25 mouse cellular contexts compared by ENCODE assay signal in genomic region chr2:72351329-72351728, GRCm38 (mm10).
DNase-seq lines count a peak whose midpoint lies in the region; ATAC-seq lines count a peak whose summit lies in the region.
"Had no signal": no experiment of that assay in that cellular context is flagged by ENCODE, and none has a peak within 500 bp of the region (broad histone marks: within the 10 kb centered on the region; RNA-seq: fewer than 3 reads in every experiment).

No protein-coding gene starts in this region.

- no peak overlapping the region for H3K27ac ChIP-seq in embryonic facial prominence, embryonic 14.5 days (replicated peaks; ENCODE audit: low read depth, low read length)
- H3K27ac ChIP-seq in embryonic facial prominence, embryonic 10.5 days (replicated peaks) = no peak overlapping the region
- H3K27ac ChIP-seq: forebrain, embryonic 13.5 days; heart, embryonic 10.5 days; kidney, postnatal 0 days; layer of hippocampus, adult 2 months; left cerebral cortex, adult 2 months; liver, embryonic 12.5 days; midbrain, embryonic 13.5 days; stomach, embryonic 15.5 days had no signal

- WGBS in embryonic facial prominence, embryonic 14.5 days = 41% methylated on average over 5 of the region's 5 CpGs
- 84% methylated on average over 5 of the region's 5 CpGs for WGBS in embryonic facial prominence, embryonic 10.5 days

- peak; percentile 51 for DNase-seq in embryonic facial prominence, embryonic 14.5 days (ENCODE audit: low spot score)
- no peak for DNase-seq in embryonic facial prominence, embryonic 10.5 days (ENCODE audit: low spot score)
- peak; percentile 67 for DNase-seq in 416B (ENCODE audit: low read depth)
- no peak for DNase-seq in kidney, postnatal 14 days
- DNase-seq in frontal cortex, postnatal 36 days (ENCODE audit: low spot score in 2 of 2) = no peak
- DNase-seq: adrenal gland, postnatal 14 days; cerebellum, adult 11-12 months; cerebellum, postnatal 25 days; gastrocnemius, postnatal 36 days; heart, postnatal 10 days; kidney, adult 18-20 months; right cerebral cortex, postnatal 14 days; thymus, adult 18-20 months; thymus, postnatal 4 days had no signal

- H3K9me3 ChIP-seq in embryonic facial prominence, embryonic 14.5 days (ENCODE audit: control insufficient read depth, low read length) = no peaks in the 10 kb centered on the region
- no peaks in the 10 kb centered on the region for H3K9me3 ChIP-seq in embryonic facial prominence, embryonic 10.5 days
- H3K9me3 ChIP-seq: forebrain, embryonic 13.5 days; heart, embryonic 10.5 days; liver, embryonic 12.5 days; midbrain, embryonic 13.5 days; stomach, embryonic 15.5 days had no signal

- no peak for ATAC-seq in embryonic facial prominence, embryonic 14.5 days (ENCODE audit: low read depth)
- ATAC-seq in common myeloid progenitor, adult 5-6 weeks (replicated peaks; ENCODE audit: low read depth, poor library complexity, severe bottlenecking) = peak; percentile 45
- ATAC-seq in megakaryocyte, adult 5-6 weeks (ENCODE audit: poor library complexity, severe bottlenecking) = peak; percentile 84
- ATAC-seq in activated CD4-positive, CD25-positive, alpha-beta regulatory T cell, adult 4 months = no peak
- ATAC-seq: forebrain, embryonic 13.5 days; liver, embryonic 12.5 days; midbrain, embryonic 13.5 days had no signal

- H3K27me3 ChIP-seq in embryonic facial prominence, embryonic 14.5 days (replicated peaks; ENCODE audit: control insufficient read depth, insufficient read depth, low read length) = no peaks in the 10 kb centered on the region
- H3K27me3 ChIP-seq in embryonic facial prominence, embryonic 10.5 days (replicated peaks; ENCODE audit: low read depth, poor library complexity, severe bottlenecking) = no peaks in the 10 kb centered on the region
- H3K27me3 ChIP-seq: forebrain, embryonic 13.5 days; liver, embryonic 12.5 days; midbrain, embryonic 13.5 days; stomach, embryonic 15.5 days had no signal

- H3K4me2 ChIP-seq in embryonic facial prominence, embryonic 14.5 days (ENCODE audit: low read depth, low read length) = no peak overlapping the region
- H3K4me2 ChIP-seq: forebrain, embryonic 13.5 days; liver, embryonic 12.5 days; midbrain, embryonic 13.5 days; stomach, embryonic 15.5 days had no signal

- no peak overlapping the region for H3K9ac ChIP-seq in embryonic facial prominence, embryonic 14.5 days (ENCODE audit: low read depth, low read length)
- H3K9ac ChIP-seq: forebrain, embryonic 13.5 days; liver, embryonic 12.5 days; midbrain, embryonic 13.5 days; stomach, embryonic 15.5 days had no signal

- H3K4me1 ChIP-seq in embryonic facial prominence, embryonic 14.5 days (ENCODE audit: control insufficient read depth, insufficient read depth, low read length) = no peaks in the 10 kb centered on the region
- H3K4me1 ChIP-seq in embryonic facial prominence, embryonic 10.5 days = no peaks in the 10 kb centered on the region
- H3K4me1 ChIP-seq: forebrain, embryonic 13.5 days; liver, embryonic 12.5 days; midbrain, embryonic 13.5 days; stomach, embryonic 15.5 days had no signal

- H3K4me3 ChIP-seq in embryonic facial prominence, embryonic 14.5 days (ENCODE audit: low read depth, low read length) = no peak overlapping the region
- H3K4me3 ChIP-seq in embryonic facial prominence, embryonic 10.5 days = no peak overlapping the region
- H3K4me3 ChIP-seq: forebrain, embryonic 13.5 days; heart, embryonic 10.5 days; layer of hippocampus, adult 2 months; left cerebral cortex, adult 2 months; liver, embryonic 12.5 days; midbrain, embryonic 13.5 days; stomach, embryonic 15.5 days had no signal

- H3K36me3 ChIP-seq in embryonic facial prominence, embryonic 14.5 days (ENCODE audit: control insufficient read depth, insufficient read depth, low read length) = no peaks in the 10 kb centered on the region
- H3K36me3 ChIP-seq in embryonic facial prominence, embryonic 10.5 days (replicated peaks) = no peaks in the 10 kb centered on the region
- H3K36me3 ChIP-seq: heart, embryonic 10.5 days; liver, embryonic 12.5 days; midbrain, embryonic 13.5 days; stomach, embryonic 15.5 days had no signal

Comparison
In these comparisons a context has a peak if more than half of its experiments do, and no peak if none do; other contexts are left out.
1. DNase-seq: peak in embryonic facial prominence, embryonic 14.5 days (single experiment) and 416B (single experiment); none in embryonic facial prominence, embryonic 10.5 days (single experiment), kidney, postnatal 14 days (single experiment) and frontal cortex, postnatal 36 days (0 of 2).
2. ATAC-seq: peak in common myeloid progenitor, adult 5-6 weeks (single experiment) and megakaryocyte, adult 5-6 weeks (single experiment); none in embryonic facial prominence, embryonic 14.5 days (single experiment) and activated CD4-positive, CD25-positive, alpha-beta regulatory T cell, adult 4 months (single experiment).